Mouse (Mus musculus) forebrain, embryonic 16.5 days (tissue): ENCODE results near the gene Gm13691. TPM values are rescaled to one million over a fixed set of nuclear protein-coding genes. Genes with fewer than 3 reads are reported as not detected.
"Not testable (repeated sequence)": the region's sequence is repeated elsewhere in the genome, so short reads cannot be mapped to it uniquely, and the experiment has no call there.

ENCODE experiments used
- ATAC-seq: fragments of 200-750 bp; cut with Nextera tagmentation; 2 replicates; pipeline ENCODE4 v1.8.0; 2017; ENCODE audit warnings: mild to moderate bottlenecking, moderate library complexity
- H3K27ac ChIP-seq: fragments of 300-500 bp; sonication (generic); 2 replicates; pipeline ENCODE4 v1.5.1; 2014; ENCODE audit warnings: low read length, control low read depth
- H3K27me3 ChIP-seq: fragments of 300-500 bp; sonication (generic); replicated peaks from 2 replicates; pipeline ENCODE4 v1.6.1; 2014; ENCODE audit warnings: low read length; ENCODE audit not compliant: control insufficient read depth, insufficient read depth
- H3K36me3 ChIP-seq: fragments of 300-500 bp; sonication (generic); 2 replicates; pipeline ENCODE4 v1.6.1; 2014; ENCODE audit not compliant: control insufficient read depth, insufficient read depth
- H3K4me1 ChIP-seq: fragments of 300-500 bp; sonication (generic); replicated peaks from 2 replicates; pipeline ENCODE4 v1.6.1; 2014; ENCODE audit warnings: low read length; ENCODE audit not compliant: control insufficient read depth, insufficient read depth
- H3K4me2 ChIP-seq: fragments of 300-500 bp; sonication (generic); 2 replicates; pipeline ENCODE4 v1.6.1; 2014; ENCODE audit warnings: mild to moderate bottlenecking, low read length, control low read depth
- H3K4me3 ChIP-seq: fragments of 300-500 bp; sonication (generic); replicated peaks from 2 replicates; pipeline ENCODE4 v1.5.1; 2014; ENCODE audit warnings: mild to moderate bottlenecking, low read length, control low read depth
- H3K9ac ChIP-seq: fragments of 300-500 bp; sonication (generic); replicated peaks from 2 replicates; pipeline ENCODE4 v1.6.1; 2014; ENCODE audit warnings: low read depth, low read length, control low read depth
- H3K9me3 ChIP-seq: fragments of 300-500 bp; sonication (generic); 2 replicates; pipeline ENCODE4 v1.6.1; 2016; ENCODE audit warnings: low read length; ENCODE audit not compliant: control insufficient read depth
- WGBS: fragments of 180-500 bp; shearing (Covaris S2); extraction: QIAGEN DNeasy Blood & Tissue Kit; methylation state at CpG from one replicate; pipeline ENCODE4 v1.1.7; 2014; 5-methylcytosine and 5-hydroxymethylcytosine counted together
- polyA plus RNA-seq: library from polyadenylated mRNA; unstranded; fragments of >200 nt; fragmentation: Nextera tagmentation; extraction: Ambion mirVana; gene quantifications from 2 replicates; pipeline ENCODE4 v1.2.1, GENCODE M21; 2015

Gene Gm13691
- not detected in 2 replicates for polyA plus RNA-seq

GRCm38 (mm10) chr2:83990253-83990652 is at the start of gene Gm13691:
Gene Gm13691 (plus strand): TSS chr2:83990553.
- H3K9ac ChIP-seq, H3K4me3 ChIP-seq, H3K36me3 ChIP-seq, H3K27ac ChIP-seq, ATAC-seq, H3K4me2 ChIP-seq, H3K9me3 ChIP-seq, H3K4me1 ChIP-seq, H3K27me3 ChIP-seq: not testable (repeated sequence)
- no CpG with 5 or more reads among the region's 6 CpGs for WGBS

DNA sequence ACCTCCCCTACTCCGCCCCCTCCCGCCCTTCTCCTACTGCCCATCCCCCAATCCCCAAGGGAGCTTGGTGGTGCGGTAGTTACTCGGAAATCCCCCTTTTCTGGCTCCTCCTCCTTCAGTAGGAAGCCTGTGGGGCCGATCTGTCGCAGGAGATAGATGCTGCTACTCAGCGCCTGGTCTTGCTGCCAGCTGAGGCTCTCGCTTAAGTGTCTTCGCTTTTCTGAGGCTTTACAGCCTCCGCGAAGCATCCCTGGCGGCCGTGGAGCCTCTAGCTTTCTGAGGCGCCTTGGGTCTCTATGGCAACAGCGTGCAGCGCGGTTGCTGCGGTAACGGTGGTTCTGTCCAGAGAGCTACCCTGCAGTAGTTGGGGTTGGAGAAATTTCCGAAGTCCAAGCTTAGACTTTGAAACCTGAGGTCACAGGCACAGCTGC is 49.4 kb upstream of the Gm13691 start, which contains the start of gene Zswim2:
Gene Zswim2, minus strand, starts transcription at position 298 of the 431 bp plus-strand sequence.
- Histone ChIP-seq H3K4me1 (peaks cover 6% of the 10 kb centered on the region), H3K9me3 (no peaks in the 10 kb centered on the region), H3K27me3 (no peaks in the 10 kb centered on the region), H3K36me3 (no peaks in the 10 kb centered on the region), H3K4me2 (peak within 1 kb of the TSS; percentile 68), H3K9ac (peak within 1 kb of the TSS; percentile 54), H3K27ac (peak within 1 kb of the TSS; percentile 50), H3K4me3 (peak within 1 kb of the TSS; percentile 43)
- WGBS: under 1% methylated on average over 20 of the region's 20 CpGs
- peak; percentile 99 for ATAC-seq

DNA sequence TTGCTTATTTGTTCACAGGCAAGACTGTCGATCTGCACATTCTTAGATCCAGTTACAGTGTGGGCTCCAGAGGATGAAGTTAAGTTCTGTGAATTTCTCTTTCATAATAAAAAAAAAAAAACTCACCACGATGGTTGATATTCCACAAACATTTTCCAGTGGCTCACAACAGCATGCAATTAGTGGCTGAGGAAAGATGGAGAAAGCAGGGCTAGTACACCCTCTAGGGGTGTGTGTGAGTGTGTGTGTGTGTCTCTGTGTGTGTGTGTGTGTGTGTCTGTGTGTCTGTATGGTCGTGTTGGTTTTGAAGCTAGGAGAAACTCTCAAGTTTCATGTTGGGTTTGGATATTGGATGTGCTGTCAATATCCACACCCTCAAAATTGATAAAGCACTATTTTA is 49.0 kb upstream of the Gm13691 start:
- peak overlapping the region; percentile 68 for H3K4me2 ChIP-seq
- ATAC-seq: peak; percentile 37; the same call in 1 of the 2 replicates
- H3K4me1 ChIP-seq: peaks cover 6% of the 10 kb centered on the region
- whole genome bisulfite sequencing: 29% methylated on average over 3 of the region's 3 CpGs
- H3K27ac ChIP-seq: no peak overlapping the region
- H3K9ac ChIP-seq: peak overlapping the region; percentile 54; the same call in 1 of the 2 replicates
- peak overlapping the region; percentile 43 for H3K4me3 ChIP-seq
- H3K36me3 ChIP-seq: no peaks in the 10 kb centered on the region
- no peaks in the 10 kb centered on the region for H3K27me3 ChIP-seq
- H3K9me3 ChIP-seq: no peaks in the 10 kb centered on the region

DNA sequence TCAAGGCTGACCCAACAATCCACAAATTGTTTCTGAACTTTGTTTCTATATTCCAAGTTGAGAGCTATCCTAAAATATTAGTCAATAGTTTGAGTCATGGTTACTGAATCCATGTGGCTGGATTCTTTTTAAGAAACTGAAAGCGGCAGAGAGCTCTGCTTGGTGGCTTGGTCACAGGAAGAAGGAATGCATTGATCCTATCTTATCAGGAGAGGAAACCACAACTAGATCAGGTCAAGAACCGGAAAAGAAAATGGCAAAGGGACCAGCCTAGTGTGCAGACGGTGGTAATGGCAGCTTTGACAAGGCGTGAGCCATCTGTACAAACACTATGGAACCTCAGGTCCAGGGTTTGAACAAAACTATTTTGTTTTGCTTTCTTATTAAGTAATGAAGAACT is 48.6 kb upstream of the Gm13691 start:
- Histone ChIP-seq H3K27ac (no peak overlapping the region), H3K9me3 (no peaks in the 10 kb centered on the region), H3K4me3 (no peak overlapping the region), H3K4me1 (peaks cover 6% of the 10 kb centered on the region), H3K36me3 (no peaks in the 10 kb centered on the region), H3K9ac (no peak overlapping the region), H3K27me3 (no peaks in the 10 kb centered on the region), H3K4me2 (no peak overlapping the region)
- ATAC-seq: no peak
- WGBS: 78% methylated on average over 4 of the region's 4 CpGs

GRCm38 (mm10) chr2:83955393-83955792 is 35.0 kb upstream of the Gm13691 start, which contains the start of gene Gm13698:
Gene Gm13698 (plus strand): TSS chr2:83955693.
- not testable (repeated sequence) for H3K27ac ChIP-seq, ATAC-seq, H3K9me3 ChIP-seq, H3K36me3 ChIP-seq, H3K9ac ChIP-seq, H3K4me2 ChIP-seq, H3K4me3 ChIP-seq, H3K27me3 ChIP-seq, H3K4me1 ChIP-seq
- WGBS: no CpG with 5 or more reads among the region's 6 CpGs

DNA sequence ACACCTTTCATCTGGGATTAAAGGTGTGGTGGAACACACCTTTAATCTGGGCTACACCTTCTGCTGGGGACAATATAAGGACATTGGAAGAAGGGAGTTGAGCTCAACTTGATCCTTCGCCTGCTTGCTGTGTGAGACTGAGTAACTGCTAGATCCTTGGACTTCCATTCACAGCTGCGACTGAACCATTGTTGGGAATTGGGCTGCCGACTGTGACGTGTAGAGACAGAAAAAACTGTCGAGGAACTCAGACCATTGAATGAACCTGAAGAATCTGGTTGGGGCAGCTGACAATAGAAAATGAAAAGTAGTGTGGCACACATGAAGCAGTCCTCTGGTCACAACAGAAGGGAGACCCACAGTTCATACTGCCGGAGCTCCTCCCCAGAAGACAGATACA is 29.1 kb upstream of the Gm13691 start, which contains the start of gene Gm13693:
Gene Gm13693, plus strand, starts transcription at position 301 of the 400 bp plus-strand sequence.
- not testable (repeated sequence) for H3K9me3 ChIP-seq

GRCm38 (mm10) chr2:83967013-83967412 is 23.3 kb upstream of the Gm13691 start, which contains the start of gene Gm13695:
Gene Gm13695 (plus strand): TSS chr2:83967313.
- no CpG with 5 or more reads among the region's 6 CpGs for WGBS
- H3K4me3 ChIP-seq, H3K36me3 ChIP-seq, H3K27me3 ChIP-seq, H3K9me3 ChIP-seq, H3K9ac ChIP-seq, H3K4me1 ChIP-seq, H3K4me2 ChIP-seq, ATAC-seq, H3K27ac ChIP-seq: not testable (repeated sequence)

More for the DNA sequence above, 29.1 kb upstream of the Gm13691 start, which contains the start of gene Gm13693:
- not testable (repeated sequence) for H3K4me2 ChIP-seq, H3K36me3 ChIP-seq, ATAC-seq, H3K9ac ChIP-seq, H3K27me3 ChIP-seq, H3K27ac ChIP-seq, H3K4me3 ChIP-seq, H3K4me1 ChIP-seq
- no CpG with 5 or more reads among the region's 6 CpGs for WGBS

DNA sequence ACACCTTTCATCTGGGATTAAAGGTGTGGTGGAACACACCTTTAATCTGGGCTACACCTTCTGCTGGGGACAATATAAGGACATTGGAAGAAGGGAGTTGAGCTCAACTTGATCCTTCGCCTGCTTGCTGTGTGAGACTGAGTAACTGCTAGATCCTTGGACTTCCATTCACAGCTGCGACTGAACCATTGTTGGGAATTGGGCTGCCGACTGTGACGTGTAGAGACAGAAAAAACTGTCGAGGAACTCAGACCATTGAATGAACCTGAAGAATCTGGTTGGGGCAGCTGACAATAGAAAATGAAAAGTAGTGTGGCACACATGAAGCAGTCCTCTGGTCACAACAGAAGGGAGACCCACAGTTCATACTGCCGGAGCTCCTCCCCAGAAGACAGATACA is 17.5 kb upstream of the Gm13691 start, which contains the start of gene Gm13696:
Gene Gm13696, plus strand, starts transcription at position 301 of the 400 bp plus-strand sequence.
- H3K27me3 ChIP-seq, H3K9me3 ChIP-seq, H3K4me2 ChIP-seq, H3K9ac ChIP-seq, ATAC-seq, H3K4me1 ChIP-seq, H3K4me3 ChIP-seq, H3K27ac ChIP-seq, H3K36me3 ChIP-seq: not testable (repeated sequence)
- no CpG with 5 or more reads among the region's 6 CpGs for WGBS

- not testable (repeated sequence) for H3K36me3 ChIP-seq
- no CpG with 5 or more reads among the region's 6 CpGs for WGBS
Measured at GRCm38 (mm10) chr2:83978633-83979032, 11.7 kb upstream of the Gm13691 start, which contains the start of gene Gm13694. Gene Gm13694 (plus strand): TSS chr2:83978933.

More at GRCm38 (mm10) chr2:83978633-83979032, 11.7 kb upstream of the Gm13691 start, which contains the start of gene Gm13694:
- not testable (repeated sequence) for H3K27me3 ChIP-seq, H3K9ac ChIP-seq, H3K9me3 ChIP-seq, H3K4me3 ChIP-seq, ATAC-seq, H3K4me1 ChIP-seq, H3K27ac ChIP-seq, H3K4me2 ChIP-seq
